Comparison of ENCODE assay signal across 7 mouse cellular contexts in genomic region chr9:14276481-14277287, GRCm38 (mm10). TPM values are rescaled to one million over a fixed set of nuclear protein-coding genes. Genes with fewer than 3 reads are reported as not detected.
DNase-seq lines count a peak whose midpoint lies in the region.

No protein-coding gene starts in this region.

- H3K27ac ChIP-seq in forebrain, embryonic 10.5 days, result peak overlapping the region; percentile 96

- intact Hi-C loops in heart, postnatal 14 days (cut with DNase I), result loop anchor here (2.0 to 5.0 kb wide), 3 partner anchors 104 to 449 kb away; partner anchors contain the start of genes Cep57 and Fam76b

- H3K36me3 ChIP-seq in forebrain, embryonic 10.5 days (replicated peaks), result no peaks in the 10 kb centered on the region

- peak; percentile 7 for DNase-seq in MEL-GATA-1-ER (ENCODE audit: extremely low read depth, low read depth)
- peak; percentile 53 for DNase-seq in adrenal gland, postnatal 25 days
- DNase-seq in forebrain, embryonic 10.5 days (ENCODE audit: extremely low spot score, low spot score), result peak; percentile 76
- peak; percentile 4 to 18 for DNase-seq in heart, postnatal 14 days
- DNase-seq in layer of hippocampus, adult 9-11 months, result peak; percentile 30
- peak; percentile 13 for DNase-seq in lung, postnatal 14 days
- peak; percentile 22 to 30 for DNase-seq in right cerebral cortex, postnatal 36 days (ENCODE audit: low spot score in 2 of 2)

- H3K4me3 ChIP-seq in forebrain, embryonic 10.5 days, result peak overlapping the region; percentile 95

- no peaks in the 10 kb centered on the region for H3K27me3 ChIP-seq in forebrain, embryonic 10.5 days (ENCODE audit: poor library complexity, severe bottlenecking)

- WGBS in forebrain, embryonic 10.5 days, result under 1% methylated on average over 60 of the region's 61 CpGs

- H3K9me3 ChIP-seq in forebrain, embryonic 10.5 days, result no peaks in the 10 kb centered on the region

- peaks cover 11% of the 10 kb centered on the region for H3K4me1 ChIP-seq in forebrain, embryonic 10.5 days

RNA-seq across cellular contexts. Expression of gene Sesn3, which starts 1.8 kb away (rescaled TPM):
- total RNA-seq in adrenal gland, postnatal 25 days (2021), result 43.2 and 75.5 TPM in 2 replicates
- 14.7 and 16.8 TPM in 2 replicates for polyA plus RNA-seq in forebrain, embryonic 10.5 days (2016; fragmentation: Nextera tagmentation; extraction: Ambion mirVana)
- 10 to 100 TPM; 31.3 to 32.9 TPM for total RNA-seq in heart, postnatal 14 days (2021)

Comparison
In these comparisons a context has a peak if more than half of its experiments do, and no peak if none do; other contexts are left out.
1. Peak in every context shown above with its lines: DNase-seq, H3K4me3 ChIP-seq and H3K27ac ChIP-seq.
2. DNase-seq: peak in every context shown above with its lines; median percentile 76 in forebrain, embryonic 10.5 days; 53 in adrenal gland, postnatal 25 days; 30 in layer of hippocampus, adult 9-11 months; 26 in right cerebral cortex, postnatal 36 days; 13 in lung, postnatal 14 days; 11 in heart, postnatal 14 days; 7 in MEL-GATA-1-ER.